Mouse (Mus musculus) ES-Bruce4 (cell line): ENCODE data around the gene Vmn1r4. TPM values are rescaled to one million over a fixed set of nuclear protein-coding genes. Genes with fewer than 3 reads are reported as not detected.

ENCODE experiments used
- H3K27ac ChIP-seq: 2 replicates; pipeline ENCODE4 v1.5.1; 2012; ENCODE audit warnings: low read length, inconsistent platforms; ENCODE audit not compliant: insufficient read depth
- H3K27me3 ChIP-seq: 2 replicates; pipeline ENCODE4 v1.6.1; 2012; ENCODE audit warnings: mild to moderate bottlenecking, low read length, inconsistent platforms; ENCODE audit not compliant: control insufficient read depth, poor library complexity, insufficient read depth, severe bottlenecking
- H3K36me3 ChIP-seq: 2 replicates; pipeline ENCODE4 v1.6.1; 2012; ENCODE audit warnings: inconsistent platforms, mild to moderate bottlenecking, low read length, moderate library complexity; ENCODE audit not compliant: control insufficient read depth, poor library complexity, insufficient read depth, severe bottlenecking
- H3K4me1 ChIP-seq: one replicate; pipeline ENCODE4 v1.8.1; 2011; ENCODE audit warnings: low read length; ENCODE audit not compliant: control insufficient read depth, insufficient read depth
- H3K4me3 ChIP-seq: 2 replicates; pipeline ENCODE4 v1.5.1; 2011; ENCODE audit warnings: low read depth, mild to moderate bottlenecking, low read length
- H3K9ac ChIP-seq: 2 replicates; pipeline ENCODE4 v1.6.1; 2012; ENCODE audit warnings: low read depth, mild to moderate bottlenecking, inconsistent platforms; ENCODE audit not compliant: poor library complexity, severe bottlenecking
- H3K9me3 ChIP-seq: replicated peaks from 2 replicates; pipeline ENCODE4 v1.6.1; 2012; ENCODE audit warnings: mild to moderate bottlenecking, low read length, inconsistent platforms; ENCODE audit not compliant: control insufficient read depth, poor library complexity, insufficient read depth, severe bottlenecking
- CTCF ChIP-seq: IDR thresholded peaks from one replicate; pipeline ENCODE4 v1.8.1; 2011; ENCODE audit warnings: low read depth, low read length
- EP300 ChIP-seq: IDR thresholded peaks from 2 replicates; pipeline ENCODE4 v1.6.1; 2011; ENCODE audit warnings: low read depth, low read length; ENCODE audit not compliant: insufficient read depth
- POLR2A ChIP-seq: IDR thresholded peaks from one replicate; pipeline ENCODE4 v1.8.1; 2011; ENCODE audit warnings: low read length; ENCODE audit not compliant: insufficient read depth
- polyA plus RNA-seq: library from polyadenylated mRNA; stranded (reverse); fragments of >200 nt; gene quantifications from 2 replicates; pipeline ENCODE4 v1.2.4, GENCODE M21; 2011; ENCODE audit warnings: low read depth; ENCODE audit not compliant: missing spikeins, insufficient read depth, insufficient read length

The Vmn1r4 gene
- polyA plus RNA-seq, 1 experiment: 0.78 TPM

- Histone ChIP-seq H3K4me3 (no peak within 1 kb of the TSS), H3K27ac (no peak within 1 kb of the TSS), H3K36me3 (no peaks in the 10 kb centered on the region), H3K4me1 (no peaks in the 10 kb centered on the region), H3K9me3 (no peaks in the 10 kb centered on the region), H3K27me3 (no peaks in the 10 kb centered on the region), H3K9ac (no peak within 1 kb of the TSS)
- TF ChIP-seq EP300 (no peak), POLR2A (no peak), CTCF (no peak)
Observed at GRCm38 (mm10) chr6:56969973-56970372, 46.2 kb downstream of the Vmn1r4 start, which contains the start of gene Vmn1r5. Vmn1r5 (plus strand) TSS chr6:56970273.

GRCm38 (mm10) chr6:56996943-56997342, 73.1 kb downstream of the Vmn1r4 start, which contains the start of gene Vmn1r6:
Vmn1r6 (plus strand) TSS chr6:56997243.
- Histone ChIP-seq H3K27me3 (no peaks in the 10 kb centered on the region), H3K36me3 (no peaks in the 10 kb centered on the region), H3K4me1 (no peaks in the 10 kb centered on the region), H3K9me3 (no peaks in the 10 kb centered on the region), H3K4me3 (no peak within 1 kb of the TSS), H3K9ac (no peak within 1 kb of the TSS), H3K27ac (no peak within 1 kb of the TSS)
- TF ChIP-seq EP300 (no peak), CTCF (no peak), POLR2A (no peak)

Other genes with a start within 250 kb of the Vmn1r4 start
- 149 and 182 TPM in 2 replicates for gene Lsm5, start 219.3 kb upstream of the Vmn1r4 start, polyA plus RNA-seq
- gene Avl9, start 209.1 kb upstream of the Vmn1r4 start, polyA plus RNA-seq: 23.8 and 26.2 TPM in 2 replicates
- gene Kbtbd2, start 126.2 kb upstream of the Vmn1r4 start, polyA plus RNA-seq: 92.8 and 99.1 TPM in 2 replicates
- gene Fkbp9, start 92.0 kb upstream of the Vmn1r4 start, polyA plus RNA-seq: 211 and 215 TPM in 2 replicates
- gene Nt5c3, start 83 bp upstream of the Vmn1r4 start, polyA plus RNA-seq: 19.6 and 21.4 TPM in 2 replicates
- gene Vmn1r5, start 46.3 kb downstream of the Vmn1r4 start, polyA plus RNA-seq: not detected in 2 replicates
- gene Vmn1r6, start 73.2 kb downstream of the Vmn1r4 start, polyA plus RNA-seq: 0.14 TPM in 1 of 2 replicates, not detected in the other
- gene Vmn1r7, start 101.3 kb downstream of the Vmn1r4 start, polyA plus RNA-seq: not detected in 2 replicates
- not detected in 2 replicates for gene Vmn1r8, start 108.3 kb downstream of the Vmn1r4 start, polyA plus RNA-seq
- gene Vmn1r9, start 142.8 kb downstream of the Vmn1r4 start, polyA plus RNA-seq: not detected in 2 replicates
- gene Vmn1r10, start 185.4 kb downstream of the Vmn1r4 start, polyA plus RNA-seq: not detected in 2 replicates
- gene Vmn1r11, start 209.4 kb downstream of the Vmn1r4 start, polyA plus RNA-seq: not detected in 2 replicates
- not detected in 2 replicates for gene Vmn1r12, start 232.9 kb downstream of the Vmn1r4 start, polyA plus RNA-seq